Mouse (Mus musculus) MEL (cell line): ENCODE data around the gene Krt1. TPM values are rescaled to one million over a fixed set of nuclear protein-coding genes. Genes with fewer than 3 reads are reported as not detected.

Source experiments
- DNase-seq: peaks from one replicate; pipeline ENCODE4 v3.0.0; 2011; ENCODE audit warnings: low read depth, low spot score
- H3K27ac ChIP-seq: 2 replicates; pipeline ENCODE4 v1.5.1; 2012; ENCODE audit warnings: low read depth, mild to moderate bottlenecking, control low read depth, low read length, moderate library complexity; ENCODE audit not compliant: control insufficient read depth
- H3K27me3 ChIP-seq, 2 experiments: fragments of 150-350 bp in 1 of 2; sonication (generic) in 1 of 2; 2 replicates each; pipeline ENCODE4 v1.6.1; 2012; ENCODE audit warnings: low read length in 2 of 2, mild to moderate bottlenecking in 2 of 2, improper control_type of control experiment in 1 of 2, moderate library complexity in 1 of 2; ENCODE audit not compliant: insufficient read depth in 2 of 2, control insufficient read depth in 1 of 2
- H3K36me3 ChIP-seq, 2 experiments: 2 replicates each; pipeline ENCODE4 v1.6.1; 2012 to 2014; ENCODE audit warnings: low read length in 2 of 2, improper control_type of control experiment in 1 of 2, inconsistent platforms in 1 of 2, mild to moderate bottlenecking in 1 of 2; ENCODE audit not compliant: insufficient read depth in 2 of 2, control insufficient read depth in 1 of 2
- H3K4me1 ChIP-seq, 2 experiments: fragments of 150-350 bp in 1 of 2; sonication (generic) in 1 of 2; 2 replicates each; pipeline ENCODE4 v1.6.1; 2012; ENCODE audit warnings: low read length in 2 of 2, improper control_type of control experiment in 1 of 2, mild to moderate bottlenecking in 1 of 2; ENCODE audit not compliant: insufficient read depth in 2 of 2, control insufficient read depth in 1 of 2
- H3K4me3 ChIP-seq, 2 experiments: fragments of 150-350 bp in 1 of 2; sonication (generic) in 1 of 2; 2 replicates each; pipeline ENCODE4 v1.5.1; 2012; ENCODE audit warnings: low read depth in 2 of 2, low read length in 2 of 2, mild to moderate bottlenecking in 2 of 2, moderate library complexity in 2 of 2, control low read depth in 1 of 2, improper control_type of control experiment in 1 of 2; ENCODE audit not compliant: control insufficient read depth in 1 of 2, insufficient read depth in 1 of 2
- H3K79me2 ChIP-seq: 2 replicates; pipeline ENCODE4 v1.6.1; 2012; ENCODE audit warnings: mild to moderate bottlenecking, low read length, moderate library complexity; ENCODE audit not compliant: control insufficient read depth, poor library complexity, insufficient read depth
- H3K9ac ChIP-seq: 2 replicates; pipeline ENCODE4 v1.6.1; 2012; ENCODE audit warnings: low read depth, mild to moderate bottlenecking, control low read depth, low read length, moderate library complexity; ENCODE audit not compliant: control insufficient read depth, poor library complexity, severe bottlenecking
- H3K9me3 ChIP-seq: fragments of 150-350 bp; sonication (generic); replicated peaks from 2 replicates; pipeline ENCODE4 v1.6.1; 2012; ENCODE audit warnings: mild to moderate bottlenecking, low read length, improper control_type of control experiment, moderate library complexity; ENCODE audit not compliant: insufficient read depth
- BHLHE40 ChIP-seq: IDR thresholded peaks from 2 replicates; pipeline ENCODE4 v1.6.1; 2012; ENCODE audit warnings: low read depth, mild to moderate bottlenecking, inconsistent platforms, low read length, improper control_type of control experiment, borderline replicate concordance
- CHD1 ChIP-seq: IDR thresholded peaks from 2 replicates; pipeline ENCODE4 v1.6.1; 2012; ENCODE audit warnings: low read depth, mild to moderate bottlenecking, inconsistent platforms, low read length, improper control_type of control experiment
- CTCF ChIP-seq, 3 experiments: IDR thresholded peaks in 2 of 3; conservative IDR thresholded peaks in 1 of 3; 2 replicates each; pipeline ENCODE4 v1.5.1; 2011 to 2012; ENCODE audit warnings: low read length in 3 of 3, low read depth in 2 of 3, mild to moderate bottlenecking in 2 of 3, improper control_type of control experiment in 1 of 3, inconsistent platforms in 1 of 3, mixed read lengths in 1 of 3, moderate library complexity in 1 of 3; ENCODE audit not compliant: control insufficient read depth in 1 of 3, insufficient read depth in 1 of 3, poor library complexity in 1 of 3, severe bottlenecking in 1 of 3
- E2F4 ChIP-seq: IDR thresholded peaks from 2 replicates; pipeline ENCODE4 v1.6.1; 2011; ENCODE audit warnings: low read depth, low read length, improper control_type of control experiment, borderline replicate concordance
- ELF1 ChIP-seq: IDR thresholded peaks from 2 replicates; pipeline ENCODE4 v1.6.1; 2014; ENCODE audit warnings: low read depth, mild to moderate bottlenecking, inconsistent platforms, low read length, improper control_type of control experiment, moderate library complexity
- ETS1 ChIP-seq: IDR thresholded peaks from 2 replicates; pipeline ENCODE4 v1.6.1; 2012; ENCODE audit warnings: low read depth, mild to moderate bottlenecking, inconsistent platforms, low read length, improper control_type of control experiment, moderate library complexity
- GABPA ChIP-seq: IDR thresholded peaks from 2 replicates; pipeline ENCODE4 v1.6.1; 2012; ENCODE audit warnings: low read depth, mild to moderate bottlenecking, inconsistent platforms, low read length, improper control_type of control experiment, moderate library complexity
- HCFC1 ChIP-seq: IDR thresholded peaks from 2 replicates; pipeline ENCODE4 v1.6.1; 2012; ENCODE audit warnings: low read depth, mild to moderate bottlenecking, inconsistent platforms, low read length, improper control_type of control experiment, moderate library complexity
- JUND ChIP-seq: IDR thresholded peaks from 2 replicates; pipeline ENCODE4 v1.6.1; 2011; ENCODE audit warnings: low read depth, mild to moderate bottlenecking, improper control_type of control experiment, low read length
- MAZ ChIP-seq: IDR thresholded peaks from 2 replicates; pipeline ENCODE4 v1.6.1; 2012; ENCODE audit warnings: low read depth, mild to moderate bottlenecking, inconsistent platforms, low read length, improper control_type of control experiment
- MYB ChIP-seq: IDR thresholded peaks from 2 replicates; pipeline ENCODE4 v1.6.1; 2011; ENCODE audit warnings: mild to moderate bottlenecking, low read depth, low read length, improper control_type of control experiment
- POLR2A ChIP-seq, 2 experiments: IDR thresholded peaks; 2 replicates each; pipeline ENCODE4 v1.6.1; 2011 to 2012; ENCODE audit warnings: low read length in 2 of 2, mild to moderate bottlenecking in 2 of 2, control low read depth in 1 of 2, improper control_type of control experiment in 1 of 2, low read depth in 1 of 2, moderate library complexity in 1 of 2; ENCODE audit not compliant: control insufficient read depth in 1 of 2, insufficient read depth in 1 of 2, poor library complexity in 1 of 2
- POLR2AphosphoS2 ChIP-seq: IDR thresholded peaks from 2 replicates; pipeline ENCODE4 v1.6.1; 2011; ENCODE audit warnings: low read length, improper control_type of control experiment
- RCOR1 ChIP-seq: IDR thresholded peaks from 2 replicates; pipeline ENCODE4 v1.6.1; 2012; ENCODE audit warnings: low read depth, mild to moderate bottlenecking, inconsistent platforms, low read length, improper control_type of control experiment
- SIN3A ChIP-seq: IDR thresholded peaks from 2 replicates; pipeline ENCODE4 v1.6.1; 2012; ENCODE audit warnings: low read length, improper control_type of control experiment, inconsistent platforms
- SMC3 ChIP-seq: IDR thresholded peaks from 2 replicates; pipeline ENCODE4 v1.6.1; 2011; ENCODE audit warnings: low read depth, low read length, improper control_type of control experiment
- TCF12 ChIP-seq: IDR thresholded peaks from 2 replicates; pipeline ENCODE4 v1.6.1; 2014; ENCODE audit warnings: low read depth, mild to moderate bottlenecking, inconsistent platforms, low read length, improper control_type of control experiment, moderate library complexity
- UBTF ChIP-seq: IDR thresholded peaks from 2 replicates; pipeline ENCODE4 v1.6.1; 2012; ENCODE audit warnings: low read depth, mild to moderate bottlenecking, inconsistent platforms, low read length, improper control_type of control experiment, moderate library complexity, borderline replicate concordance; ENCODE audit not compliant: insufficient read depth
- USF1 ChIP-seq: IDR thresholded peaks from 2 replicates; pipeline ENCODE4 v1.6.1; 2014; ENCODE audit warnings: low read depth, mild to moderate bottlenecking, inconsistent platforms, low read length, improper control_type of control experiment, moderate library complexity
- ZC3H11A ChIP-seq: IDR thresholded peaks from 2 replicates; pipeline ENCODE4 v1.6.1; 2012; ENCODE audit warnings: low read depth, mild to moderate bottlenecking, inconsistent platforms, low read length, improper control_type of control experiment
- ZKSCAN1 ChIP-seq: IDR thresholded peaks from 2 replicates; pipeline ENCODE4 v1.6.1; 2012; ENCODE audit warnings: low read depth, mild to moderate bottlenecking, inconsistent platforms, low read length, improper control_type of control experiment, moderate library complexity
- ZMIZ1 ChIP-seq: IDR thresholded peaks from 2 replicates; pipeline ENCODE4 v1.6.1; 2012; ENCODE audit warnings: low read depth, mild to moderate bottlenecking, inconsistent platforms, low read length, improper control_type of control experiment, moderate library complexity
- ZNF384 ChIP-seq: IDR thresholded peaks from 2 replicates; pipeline ENCODE4 v1.6.1; 2012; ENCODE audit warnings: low read depth, mild to moderate bottlenecking, inconsistent platforms, low read length, improper control_type of control experiment
- polyA plus RNA-seq, 2 experiments: library from polyadenylated mRNA; stranded (reverse) in 1 of 2; unstranded in 1 of 2; fragments of >175 nt in 1 of 2; fragments of >200 nt in 1 of 2; gene quantifications; 2 replicates each; pipeline versions ENCODE4 v1.2.1 to v1.2.4; 2012; ENCODE audit warnings: low replicate concordance in 2 of 2, low read depth in 1 of 2; ENCODE audit not compliant: insufficient read length in 2 of 2, insufficient read depth in 1 of 2, missing spikeins in 1 of 2
- total RNA-seq: library from RNA; depleted of rRNA; stranded (reverse); fragments of 300-350 nt; gene quantifications from 2 replicates; pipeline ENCODE4 v1.2.3, GENCODE M21; 2012; rRNA removed

Gene Krt1
- total RNA-seq, result not detected in 2 replicates
- polyA plus RNA-seq, result not detected

GRCm38 (mm10) chr15:101850694-101851093 is at the start of gene Krt1:
Krt1 (minus strand) TSS chr15:101850794.
- H3K4me3 ChIP-seq, result no peak within 1 kb of the TSS
- TF ChIP-seq ZKSCAN1 (no peak), UBTF (no peak), MYB (no peak), POLR2A (IDR thresholded peaks at IDR 0.05; ENCODE audit: control insufficient read depth in 1 of 2, insufficient read depth in 1 of 2, low read depth in 1 of 2, low read length in 2 of 2, poor library complexity in 1 of 2) (no peak), MAZ (no peak), E2F4 (no peak), JUND (no peak), HCFC1 (no peak), BHLHE40 (no peak), POLR2AphosphoS2 (no peak), ZMIZ1 (no peak), ETS1 (no peak), GABPA (no peak), SMC3 (no peak), ZC3H11A (no peak), ELF1 (no peak), USF1 (no peak)
- no peaks in the 10 kb centered on the region for H3K9me3 ChIP-seq
- H3K27ac ChIP-seq, result no peak within 1 kb of the TSS
- H3K79me2 ChIP-seq, result no peaks in the 10 kb centered on the region
- H3K9ac ChIP-seq, result no peak within 1 kb of the TSS
- peaks cover 0 to 4% of the 10 kb centered on the region in 2 experiments; a peak in 2 of 4 replicates for H3K27me3 ChIP-seq
- H3K4me1 ChIP-seq, result no peaks in the 10 kb centered on the region
- no peak for DNase-seq
- H3K36me3 ChIP-seq, result no peaks in the 10 kb centered on the region

GRCm38 (mm10) chr15:101895216-101895615 is 44.6 kb upstream of the Krt1 start:
- H3K4me1 ChIP-seq, result no peaks in the 10 kb centered on the region
- no peak for TF ChIP-seq CHD1
- no peak for TF ChIP-seq BHLHE40
- no peak for TF ChIP-seq RCOR1
- no peak for TF ChIP-seq SIN3A
- TF ChIP-seq TCF12, result no peak
- TF ChIP-seq ZNF384, result no peak
- TF ChIP-seq USF1, result no peak
- TF ChIP-seq ZMIZ1, result no peak
- no peak for TF ChIP-seq MYB
- no peak for TF ChIP-seq POLR2AphosphoS2
- no peak for TF ChIP-seq JUND
- no peak for TF ChIP-seq CTCF (IDR thresholded peaks at IDR 0.05 in 2 of 3, conservative IDR thresholded peaks at IDR 0.05 in 1 of 3; ENCODE audit: control insufficient read depth in 1 of 3, insufficient read depth in 1 of 3, low read depth in 2 of 3, low read length in 3 of 3, poor library complexity in 1 of 3, severe bottlenecking in 1 of 3)
- TF ChIP-seq, all 39 proteins: peak for 0
- no peaks in the 10 kb centered on the region for H3K9me3 ChIP-seq
- DNase-seq, result no peak
- H3K4me3 ChIP-seq, result no peak overlapping the region
- no peak overlapping the region for H3K27ac ChIP-seq
- peaks cover 3 to 6% of the 10 kb centered on the region in 2 experiments for H3K27me3 ChIP-seq
- no peaks in the 10 kb centered on the region for H3K79me2 ChIP-seq
- no peaks in the 10 kb centered on the region for H3K36me3 ChIP-seq
- H3K9ac ChIP-seq, result no peak overlapping the region
